Mouse (Mus musculus) MEL (cell line): ENCODE data around the gene Olfm2.

Experiments used
- CTCF ChIP-seq, 3 experiments: IDR thresholded peaks in 2 of 3; conservative IDR thresholded peaks in 1 of 3; 2 replicates each; pipeline ENCODE4 v1.5.1; 2011 to 2012; ENCODE audit warnings: low read length in 3 of 3, low read depth in 2 of 3, mild to moderate bottlenecking in 2 of 3, improper control_type of control experiment in 1 of 3, inconsistent platforms in 1 of 3, mixed read lengths in 1 of 3, moderate library complexity in 1 of 3; ENCODE audit not compliant: control insufficient read depth in 1 of 3, insufficient read depth in 1 of 3, poor library complexity in 1 of 3, severe bottlenecking in 1 of 3
- EP300 ChIP-seq, 2 experiments: IDR thresholded peaks; 2 replicates each; pipeline ENCODE4 v1.6.1; 2011; ENCODE audit warnings: improper control_type of control experiment in 2 of 2, low read length in 2 of 2, low read depth in 1 of 2, mild to moderate bottlenecking in 1 of 2
- GATA1 ChIP-seq: IDR thresholded peaks from 2 replicates; pipeline ENCODE4 v1.6.1; 2011; ENCODE audit warnings: low read depth, low read length, improper control_type of control experiment
- JUND ChIP-seq: IDR thresholded peaks from 2 replicates; pipeline ENCODE4 v1.6.1; 2011; ENCODE audit warnings: low read depth, mild to moderate bottlenecking, improper control_type of control experiment, low read length
- POLR2AphosphoS2 ChIP-seq: IDR thresholded peaks from 2 replicates; pipeline ENCODE4 v1.6.1; 2011; ENCODE audit warnings: low read length, improper control_type of control experiment
- RAD21 ChIP-seq: IDR thresholded peaks from 2 replicates; pipeline ENCODE4 v1.6.1; 2011; ENCODE audit warnings: mild to moderate bottlenecking, low read depth, low read length, improper control_type of control experiment

GRCm38 (mm10) chr9:20689403-20689802, 56.7 kb downstream of the Olfm2 start:
- TF ChIP-seq RAD21 (no peak), GATA1 (no peak), POLR2AphosphoS2 (no peak), CTCF (IDR thresholded peaks at IDR 0.05 in 2 of 3, conservative IDR thresholded peaks at IDR 0.05 in 1 of 3; ENCODE audit: control insufficient read depth in 1 of 3, insufficient read depth in 1 of 3, low read depth in 2 of 3, low read length in 3 of 3, poor library complexity in 1 of 3, severe bottlenecking in 1 of 3) (no peak), JUND (no peak), EP300 (IDR thresholded peaks at IDR 0.05; ENCODE audit: low read depth in 1 of 2, low read length in 2 of 2) (no peak)
